Mouse (Mus musculus): Measurements from ENCODE around the gene Slc44a5.

Gene Slc44a5

DNA sequence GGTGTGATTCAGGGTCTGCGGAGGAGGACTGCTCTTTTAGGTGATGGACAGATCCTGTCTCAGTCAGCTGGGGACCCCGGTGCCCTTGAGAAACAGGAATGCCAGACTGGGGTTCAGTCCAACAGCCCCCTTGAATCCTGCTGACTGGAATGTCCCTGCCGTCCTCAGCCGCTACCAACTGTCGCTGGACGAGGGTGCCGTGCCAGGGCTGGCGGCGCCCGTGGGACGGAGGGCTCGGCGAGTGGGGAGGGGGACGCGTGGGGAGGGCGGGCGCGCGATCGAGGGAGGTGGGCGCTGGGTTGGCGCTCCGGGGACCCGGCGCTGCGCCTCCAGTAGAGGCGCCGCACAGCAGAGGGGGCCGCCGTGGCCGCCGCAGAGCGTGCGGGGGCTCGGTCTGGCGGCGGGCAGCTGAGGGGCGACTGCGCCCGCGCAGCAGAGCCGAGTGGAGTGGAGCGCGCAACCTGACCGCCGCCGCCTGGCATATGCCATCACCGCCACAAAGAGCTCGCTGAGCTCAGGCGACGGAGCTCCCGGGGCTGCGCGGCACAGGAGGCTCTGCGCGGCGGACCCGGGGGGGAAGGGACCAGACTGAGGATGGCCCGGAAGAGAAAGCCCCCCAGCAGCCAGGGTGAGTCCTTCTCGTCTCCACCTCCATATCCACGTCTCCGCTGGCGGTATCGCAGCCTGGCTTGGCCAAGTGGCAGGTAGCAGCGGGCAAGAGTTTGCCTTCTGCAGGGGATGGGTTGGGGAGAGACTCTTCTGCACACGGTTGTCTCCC, at the start of gene Slc44a5:
Gene Slc44a5, plus strand, starts transcription at position 266 of the 778 bp plus-strand sequence.
- no peak for DNase-seq

GRCm38 (mm10) chr3:153926333-153926732, 46.9 kb upstream of the Slc44a5 start:
- no peak for DNase-seq

- DNase-seq, result no peak
Measured at GRCm38 (mm10) chr3:153929526-153929925, 43.7 kb upstream of the Slc44a5 start.

DNA sequence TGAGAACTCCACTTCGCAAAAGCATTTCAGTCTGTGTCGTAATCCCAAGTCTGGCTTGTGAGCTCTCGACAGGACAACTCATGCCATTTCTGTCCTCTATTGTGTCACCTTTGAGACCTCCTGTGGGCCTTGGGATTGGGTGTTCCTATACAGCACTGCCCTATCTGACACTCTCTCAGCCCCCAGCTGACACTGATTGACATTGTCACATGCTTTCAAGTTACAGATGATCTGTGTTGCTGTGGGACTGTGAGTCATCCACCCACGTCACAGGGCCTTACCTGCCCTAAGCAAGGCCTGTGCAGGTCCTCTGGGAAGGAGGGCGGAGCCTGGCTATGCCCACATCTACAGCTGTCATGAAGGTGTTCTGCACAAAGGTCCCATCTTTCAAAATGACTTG, 40.8 kb upstream of the Slc44a5 start:
- no peak for DNase-seq

- no peak for DNase-seq
Measured at GRCm38 (mm10) chr3:153935878-153936277, 37.4 kb upstream of the Slc44a5 start.

GRCm38 (mm10) chr3:153937116-153937810, 36.0 kb upstream of the Slc44a5 start:
- DNase-seq, result no peak

GRCm38 (mm10) chr3:153940021-153940420, 33.2 kb upstream of the Slc44a5 start:
- no peak for DNase-seq

DNA sequence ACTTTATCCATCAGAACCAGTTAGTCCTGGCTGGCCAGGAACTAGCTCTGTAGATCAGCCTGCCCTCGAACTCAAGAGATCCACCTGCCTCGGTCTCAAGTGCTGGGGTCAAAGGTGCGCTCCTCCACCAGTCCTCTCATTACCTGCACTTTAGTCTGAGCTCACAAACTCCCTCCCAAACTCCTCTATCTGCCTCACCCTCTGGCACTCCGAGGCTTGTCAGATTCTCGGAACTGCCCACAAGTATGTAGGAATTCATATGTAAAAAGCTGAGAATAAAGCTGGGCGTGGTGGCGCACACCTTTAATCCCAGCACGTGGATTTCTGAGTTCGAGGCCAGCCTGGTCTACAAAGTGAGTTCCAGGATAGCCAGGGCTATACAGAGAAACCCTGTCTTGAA, 32.8 kb upstream of the Slc44a5 start:
- no peak for DNase-seq

GRCm38 (mm10) chr3:153941613-153942012, 31.6 kb upstream of the Slc44a5 start:
- DNase-seq, result no peak

- DNase-seq, result no peak
Measured at GRCm38 (mm10) chr3:153943003-153943640, 30.1 kb upstream of the Slc44a5 start.

DNA sequence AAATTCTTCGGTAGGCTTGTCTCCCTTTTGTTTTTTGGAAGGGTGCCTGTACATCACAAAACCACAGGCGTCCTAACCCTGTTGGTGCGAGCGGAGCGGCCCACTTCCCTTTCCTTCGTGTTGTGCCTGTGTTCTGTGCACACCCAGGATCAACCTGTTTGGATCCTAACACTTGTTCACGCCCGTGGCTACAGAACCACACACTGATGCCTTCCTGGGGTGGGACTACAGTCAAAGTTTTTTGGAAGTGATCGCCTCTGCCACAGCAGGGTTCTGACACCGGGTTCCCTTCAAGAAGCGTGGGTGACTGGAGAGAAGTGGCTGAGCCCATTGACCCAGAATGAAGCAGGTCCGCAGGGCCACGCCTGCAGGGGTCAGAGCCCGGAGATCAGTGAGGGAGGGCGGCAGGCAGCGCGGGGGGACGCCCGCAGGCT, 29.3 kb upstream of the Slc44a5 start:
- no peak for DNase-seq

DNA sequence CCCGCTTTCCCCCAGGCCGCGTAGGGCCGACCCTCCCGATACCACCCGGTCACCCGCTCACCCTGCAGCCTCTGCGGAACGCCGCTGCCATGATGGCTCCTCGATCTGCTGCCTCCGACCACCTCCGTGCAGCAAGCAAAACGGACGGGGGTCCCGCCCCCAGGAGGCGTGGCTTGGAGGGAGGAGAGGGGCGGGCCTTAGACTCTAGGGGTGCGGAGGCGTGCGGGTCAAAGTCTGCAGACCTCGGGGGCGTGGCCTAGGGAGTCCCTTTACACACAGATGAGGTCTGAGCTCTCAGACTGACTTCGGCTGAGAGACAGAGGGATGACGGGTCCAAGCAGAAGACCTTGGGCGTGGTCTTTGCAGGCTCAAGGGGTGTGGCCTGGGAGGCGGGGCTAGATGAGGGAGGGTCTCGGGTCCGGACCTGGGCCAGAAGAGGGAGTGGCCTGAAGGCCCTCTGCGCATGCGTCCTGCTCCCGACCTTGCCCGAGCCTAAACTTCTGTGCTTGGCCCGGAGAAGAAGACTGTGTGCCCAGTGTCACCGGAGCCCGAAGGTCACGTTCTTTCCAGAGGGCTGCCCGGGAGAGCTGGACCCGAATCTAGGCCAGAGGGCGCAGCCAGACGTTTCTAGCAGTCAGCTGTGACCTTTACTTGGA, 28.8 kb upstream of the Slc44a5 start, which contains the start of gene Acadm:
Gene Acadm, minus strand, starts transcription at position 298 of the 656 bp plus-strand sequence.
- peak; percentile 98 for DNase-seq

DNA sequence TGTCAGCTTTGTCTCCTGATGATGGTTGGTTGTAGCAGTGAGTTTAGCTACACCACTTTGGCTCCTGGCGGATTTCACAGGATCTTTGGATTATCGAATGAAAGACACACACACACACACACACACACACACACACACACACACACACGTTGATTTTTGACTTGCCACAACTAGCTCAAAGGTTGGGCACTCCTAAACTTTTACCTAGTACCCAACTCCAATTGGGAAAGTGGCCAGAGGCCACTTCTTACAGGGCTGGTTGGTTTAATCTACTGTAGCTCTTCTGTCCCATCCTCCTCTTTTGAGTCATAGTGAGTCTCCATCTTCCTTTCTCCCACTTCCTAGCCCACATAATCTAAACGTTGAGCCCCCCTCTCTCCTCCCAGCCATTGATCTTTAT, 26.0 kb upstream of the Slc44a5 start:
- no peak for DNase-seq

GRCm38 (mm10) chr3:153948176-153948575, 25.1 kb upstream of the Slc44a5 start:
- DNase-seq, result no peak

DNA sequence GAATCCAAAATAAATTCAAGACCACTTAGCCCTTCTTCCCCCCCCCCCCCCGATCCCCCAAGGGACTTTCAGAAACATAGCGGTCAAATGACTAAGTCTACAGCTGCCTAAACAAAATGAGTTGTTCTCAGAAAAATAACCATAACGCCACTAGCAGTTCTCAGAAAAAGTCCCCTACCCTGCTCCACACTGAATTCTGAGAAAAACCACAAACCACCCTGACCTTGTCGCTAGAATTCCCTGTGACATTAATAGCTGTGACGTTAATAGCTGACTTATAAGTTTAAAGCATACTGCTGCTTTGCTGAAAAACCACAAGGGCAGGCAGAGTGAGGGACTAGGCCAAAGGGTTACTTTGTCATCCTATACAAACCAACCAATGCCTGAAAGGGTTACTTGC, 15.3 kb upstream of the Slc44a5 start:
- DNase-seq, result no peak

GRCm38 (mm10) chr3:153959035-153959730, 14.1 kb upstream of the Slc44a5 start:
- no peak for DNase-seq

DNA sequence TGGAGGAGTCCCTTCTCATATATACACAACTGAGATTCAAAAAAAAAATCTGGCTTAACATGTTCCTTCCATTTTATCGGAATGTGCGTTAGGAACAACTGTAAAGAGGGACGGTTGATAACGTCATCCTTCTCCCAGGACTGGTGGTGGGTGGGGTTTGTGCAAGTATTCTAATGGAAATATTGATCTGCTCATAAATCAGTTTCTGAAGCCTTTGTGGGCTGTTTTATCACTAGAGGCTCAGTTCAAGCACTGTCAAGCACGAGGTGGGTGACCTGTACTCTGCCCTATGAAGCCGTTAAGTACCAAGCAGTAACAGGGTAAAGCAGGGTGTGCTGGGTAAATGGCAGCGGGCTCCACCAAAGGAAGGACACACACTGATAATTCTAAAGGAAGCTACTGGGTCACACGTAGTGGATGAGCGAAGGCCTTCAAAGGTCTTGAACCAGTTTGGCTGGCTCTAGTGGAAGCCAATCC, 13.5 kb upstream of the Slc44a5 start:
- DNase-seq, result no peak

DNA sequence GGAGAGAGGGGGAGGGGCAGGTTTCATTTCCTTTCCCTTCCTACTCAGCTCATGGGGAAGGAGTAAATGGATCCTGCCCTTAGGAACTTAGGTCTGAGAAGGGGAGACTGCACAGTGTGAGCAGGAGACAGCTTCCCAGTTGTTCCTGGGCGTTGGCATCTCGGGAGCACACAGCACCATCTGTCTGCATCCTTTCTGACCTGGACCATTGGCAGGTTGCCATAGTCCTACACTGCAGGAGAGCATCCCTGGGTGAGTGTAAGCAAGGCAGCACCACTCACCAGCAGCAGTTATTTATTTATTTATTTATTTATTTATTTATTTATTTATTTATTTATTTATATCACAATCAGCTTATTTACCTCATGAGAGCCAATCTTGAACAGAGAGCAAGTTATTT, 12.4 kb upstream of the Slc44a5 start:
- DNase-seq, result no peak

DNA sequence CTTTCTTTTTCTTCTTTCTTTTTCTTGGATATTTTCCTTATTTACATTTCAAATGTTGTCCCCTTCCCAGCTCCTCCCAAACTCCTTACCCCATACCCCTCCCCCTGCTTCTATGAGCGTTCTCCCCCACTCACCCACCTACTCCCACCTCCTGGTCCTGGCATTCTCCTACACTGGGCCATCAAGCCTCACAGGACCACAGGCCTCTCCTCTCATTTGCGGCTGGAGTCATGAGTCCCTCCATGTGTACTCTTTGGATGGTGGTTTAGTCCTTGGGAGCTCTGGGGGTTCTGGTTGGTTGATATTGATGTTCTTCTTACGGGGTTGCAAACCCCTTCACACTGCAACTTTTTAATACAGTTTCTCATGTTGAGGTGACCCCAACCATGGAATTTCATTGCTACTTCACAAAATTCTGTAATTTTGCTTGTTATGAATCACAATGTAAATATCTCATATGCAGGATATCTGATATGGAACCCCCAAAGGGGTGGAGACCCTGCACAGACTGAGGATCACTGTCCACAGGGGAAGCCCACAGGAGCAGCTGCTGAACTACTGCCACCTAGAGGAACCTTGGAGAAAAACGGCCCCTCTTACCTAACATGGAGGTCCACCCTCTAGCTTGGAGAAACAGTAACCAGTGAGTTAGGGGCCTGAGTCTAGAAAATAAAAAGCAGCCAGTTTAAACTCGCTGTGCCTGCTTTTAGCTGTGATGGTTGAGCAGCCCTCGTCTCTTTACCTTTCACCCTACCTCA, 11.4 kb upstream of the Slc44a5 start:
- no peak for DNase-seq

- no peak for DNase-seq
Measured at GRCm38 (mm10) chr3:153967447-153967846, 5.8 kb upstream of the Slc44a5 start.

GRCm38 (mm10) chr3:153968549-153968948, 4.7 kb upstream of the Slc44a5 start:
- DNase-seq, result peak in 1 of 2 experiments; percentile 24

GRCm38 (mm10) chr3:153969451-153969850, 3.8 kb upstream of the Slc44a5 start:
- no peak for DNase-seq

Data from lung, adult 18-20 months (tissue).